Mouse (Mus musculus) cerebellum, adult 9-10 months (tissue): ENCODE data around the gene Nop53.
"Not testable (repeated sequence)": the region's sequence is repeated elsewhere in the genome, so short reads cannot be mapped to it uniquely, and the experiment has no call there.

Source experiments
- DNase-seq: peaks from one replicate; pipeline ENCODE4 v3.0.0; 2022

Gene Nop53

DNA sequence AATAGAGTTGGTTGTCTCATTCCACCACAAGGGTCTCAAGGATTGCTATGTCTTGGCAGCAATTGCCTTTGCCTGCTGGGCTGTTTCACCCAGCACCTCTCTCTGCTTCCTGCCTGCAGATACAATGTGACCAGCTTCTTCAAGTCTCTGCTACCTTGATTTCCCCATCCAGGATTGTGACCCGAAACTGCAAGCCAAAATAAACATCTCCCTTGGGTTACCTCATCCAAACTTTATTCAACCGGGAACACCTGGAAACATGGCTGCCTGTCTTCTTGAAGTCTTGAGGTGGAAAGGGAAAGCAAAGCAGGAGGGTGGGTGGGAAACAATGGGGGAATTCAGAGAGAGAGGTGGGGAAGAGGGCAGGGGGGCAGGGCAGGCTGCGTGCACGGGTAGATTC is 28.9 kb downstream of the Nop53 start:
- no peak for DNase-seq

DNA sequence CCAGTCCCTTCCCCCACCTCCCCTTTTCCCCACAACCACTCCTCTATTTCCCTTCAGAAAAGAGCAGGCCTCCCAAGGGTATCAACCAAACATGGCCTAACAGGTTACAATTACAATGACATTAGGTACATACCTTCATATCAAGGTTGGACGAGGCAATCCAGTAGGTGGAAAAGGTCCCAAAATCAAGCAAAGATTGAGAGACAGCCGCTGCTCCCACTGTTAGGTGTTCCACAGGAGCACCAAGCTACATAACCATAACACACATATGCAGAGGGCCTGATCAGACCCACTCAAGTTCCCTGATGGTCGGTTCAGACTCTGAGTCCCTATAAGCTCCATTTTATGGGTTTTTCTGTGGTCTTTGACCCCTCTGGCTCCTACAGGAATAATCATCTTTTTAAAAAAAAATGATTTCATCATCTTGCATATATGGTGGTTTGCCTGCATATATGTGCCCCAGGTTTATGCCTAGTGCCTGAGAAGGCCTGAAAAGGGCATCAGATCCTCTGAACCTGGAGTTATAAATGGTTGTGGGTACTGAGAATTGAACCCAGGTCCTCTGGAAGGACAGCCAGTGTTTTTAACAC is 29.6 kb downstream of the Nop53 start:
- no peak for DNase-seq

DNA sequence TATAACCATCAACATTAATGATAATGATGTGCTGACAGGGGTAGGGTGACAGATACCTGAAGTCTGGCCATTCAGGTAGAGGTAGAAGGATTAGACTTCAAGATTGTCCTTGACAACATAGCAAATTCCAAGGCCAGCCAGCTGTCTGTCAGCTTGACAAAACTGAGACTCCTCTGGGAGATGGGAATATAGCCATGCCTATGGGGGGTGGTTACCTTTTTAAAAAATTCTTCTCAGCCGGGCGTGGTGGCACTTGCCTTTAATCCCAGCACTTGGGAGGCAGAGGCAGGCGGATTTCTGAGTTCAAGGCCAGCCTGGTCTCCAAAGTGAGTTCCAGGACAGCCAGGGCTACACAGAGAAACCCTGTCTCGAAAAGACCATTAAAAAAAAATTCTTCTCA is 30.2 kb downstream of the Nop53 start:
- DNase-seq = not testable (repeated sequence)

GRCm38 (mm10) chr7:15914751-15915150 is 31.1 kb downstream of the Nop53 start:
- no peak for DNase-seq

DNA sequence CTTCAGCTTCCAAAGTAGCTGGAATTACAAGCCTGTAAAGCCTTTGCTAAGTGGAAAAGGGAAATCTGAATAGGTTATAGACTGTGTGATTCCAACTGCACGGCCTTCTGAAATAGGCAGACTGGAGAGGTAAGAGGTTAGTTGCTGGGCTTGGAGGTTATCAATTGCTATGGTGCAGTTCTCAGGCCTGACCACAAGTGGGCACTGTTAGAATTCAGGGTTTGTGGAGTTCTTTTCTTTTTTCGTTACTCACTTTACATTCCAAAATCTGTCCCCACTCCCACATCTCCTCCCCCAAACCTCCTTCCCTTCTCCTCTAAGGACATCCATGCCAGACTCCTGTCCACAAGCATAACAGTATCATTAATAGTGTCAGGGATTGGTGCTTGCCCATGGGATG is 31.6 kb downstream of the Nop53 start:
- DNase-seq = no peak

GRCm38 (mm10) chr7:15912183-15912582 is 33.7 kb downstream of the Nop53 start:
- DNase-seq = peak; percentile 60

GRCm38 (mm10) chr7:15910521-15910920 is 35.4 kb downstream of the Nop53 start:
- DNase-seq = no peak

DNA sequence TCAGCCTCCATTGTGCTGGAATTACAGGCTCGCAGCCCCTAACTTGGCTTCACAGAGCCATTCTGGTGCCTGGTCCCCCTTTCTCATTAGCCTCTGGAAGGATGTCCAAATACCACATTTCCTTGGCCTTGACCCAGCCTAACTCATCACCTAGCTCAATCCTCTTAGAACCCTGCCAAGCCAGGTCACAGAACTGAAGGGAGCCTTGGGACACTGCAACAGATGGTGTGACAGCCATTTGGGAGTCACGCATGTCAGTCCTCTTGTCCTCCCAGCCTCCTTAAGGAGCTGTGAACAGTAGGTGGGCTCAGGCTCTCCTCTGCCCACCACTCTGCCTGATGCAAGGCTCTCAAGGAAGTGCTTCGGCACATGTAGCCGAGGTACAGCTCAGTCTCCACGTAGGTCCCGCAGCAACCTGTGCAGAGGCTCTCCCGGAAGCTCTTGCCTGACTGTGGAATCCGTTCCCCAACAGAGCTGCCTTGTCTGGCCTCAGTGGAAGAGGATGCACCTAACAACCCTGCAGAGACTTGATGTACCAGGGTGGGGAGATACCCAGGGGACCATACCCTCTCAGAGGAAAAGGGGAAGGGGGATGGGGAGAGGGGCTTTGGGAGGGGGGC is 37.8 kb downstream of the Nop53 start:
- no peak for DNase-seq

- DNase-seq = no peak
Measured at GRCm38 (mm10) chr7:15906602-15907001, 39.3 kb downstream of the Nop53 start.

- DNase-seq = no peak
Measured at GRCm38 (mm10) chr7:15905861-15906260, 40.0 kb downstream of the Nop53 start.

GRCm38 (mm10) chr7:15901366-15902048 is 44.4 kb downstream of the Nop53 start:
- no peak for DNase-seq

GRCm38 (mm10) chr7:15894251-15894650 is 51.6 kb downstream of the Nop53 start:
- no peak for DNase-seq
